ENCODE assay signal across 8 mouse cellular contexts in the genomic region with DNA sequence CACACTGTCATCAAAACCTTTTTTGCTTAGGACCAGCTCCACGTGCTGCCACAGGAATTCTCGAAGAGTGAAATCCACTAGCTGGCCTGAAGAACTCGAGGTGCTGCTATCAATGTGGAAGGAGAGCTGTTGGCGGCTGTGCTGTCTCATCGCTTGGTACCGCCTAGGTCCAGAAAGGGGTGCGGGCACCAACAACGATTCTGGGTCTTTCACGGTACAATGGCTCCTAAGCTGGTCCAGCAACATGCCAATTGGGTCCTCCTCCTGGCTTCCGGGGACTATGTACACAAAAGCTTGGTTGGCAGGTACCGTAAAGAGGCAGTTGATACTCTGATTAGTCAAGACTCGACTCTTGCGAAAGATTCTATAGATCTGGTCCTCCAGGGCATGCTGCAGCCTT. TPM values are rescaled to one million over a fixed set of nuclear protein-coding genes. Genes with fewer than 3 reads are reported as not detected.
DNase-seq lines count a peak whose midpoint lies in the region; ATAC-seq and TF ChIP-seq lines count a peak whose summit lies in the region.

No protein-coding gene starts in this region.

- no peaks in the 10 kb centered on the region for H3K9me3 ChIP-seq in heart, embryonic 14.5 days (ENCODE audit: control insufficient read depth, low read length)
- H3K9me3 ChIP-seq in hindbrain, embryonic 14.5 days (ENCODE audit: control insufficient read depth, low read length) = no peaks in the 10 kb centered on the region
- no peaks in the 10 kb centered on the region for H3K9me3 ChIP-seq in midbrain, embryonic 14.5 days (ENCODE audit: control insufficient read depth, low read length)

- TF ChIP-seq POLR2A in bone marrow macrophage, adult 2 months (IDR thresholded peaks at IDR 0.05; ENCODE audit: borderline replicate concordance, low read depth, low read length) = no peak

- peak overlapping the region; percentile 92; the same call in 1 of the 2 replicates for H3K9ac ChIP-seq in heart, embryonic 14.5 days (ENCODE audit: low read length)
- peak overlapping the region; percentile 75; the same call in 1 of the 2 replicates for H3K9ac ChIP-seq in hindbrain, embryonic 14.5 days
- no peak overlapping the region for H3K9ac ChIP-seq in midbrain, embryonic 14.5 days (replicated peaks; ENCODE audit: low read length)

- no peak overlapping the region for H3K27ac ChIP-seq in heart, embryonic 14.5 days (replicated peaks in 1 of 2; ENCODE audit: control insufficient read depth in 1 of 2, insufficient read depth in 1 of 2, low read depth in 2 of 2, low read length in 2 of 2)
- no peak overlapping the region for H3K27ac ChIP-seq in bone marrow macrophage, adult 2 months (ENCODE audit: insufficient read depth, low read depth, low read length)
- H3K27ac ChIP-seq in hindbrain, embryonic 14.5 days = no peak overlapping the region
- H3K27ac ChIP-seq in midbrain, embryonic 14.5 days (replicated peaks; ENCODE audit: low read depth, low read length) = no peak overlapping the region

- no peaks in the 10 kb centered on the region for H3K27me3 ChIP-seq in heart, embryonic 14.5 days (ENCODE audit: control insufficient read depth, insufficient read depth, low read length)
- no peaks in the 10 kb centered on the region for H3K27me3 ChIP-seq in hindbrain, embryonic 14.5 days (ENCODE audit: control insufficient read depth, insufficient read depth, low read length)
- H3K27me3 ChIP-seq in midbrain, embryonic 14.5 days (ENCODE audit: control insufficient read depth, insufficient read depth, low read length) = no peaks in the 10 kb centered on the region

- H3K4me1 ChIP-seq in heart, embryonic 14.5 days (ENCODE audit: control insufficient read depth in 2 of 2, insufficient read depth in 2 of 2, low read length in 2 of 2) = peaks cover 10 to 19% of the 10 kb centered on the region in 2 experiments
- H3K4me1 ChIP-seq in bone marrow macrophage, adult 2 months (ENCODE audit: control insufficient read depth, insufficient read depth, low read length) = peaks cover 15% of the 10 kb centered on the region
- H3K4me1 ChIP-seq in hindbrain, embryonic 14.5 days (replicated peaks; ENCODE audit: control insufficient read depth, insufficient read depth, low read length) = peaks cover 28% of the 10 kb centered on the region
- H3K4me1 ChIP-seq in midbrain, embryonic 14.5 days (ENCODE audit: control insufficient read depth, insufficient read depth, low read length) = peaks cover 24% of the 10 kb centered on the region

- DNase-seq in heart, adult 8-10 months (ENCODE audit: low spot score) = no peak
- no peak for DNase-seq in hindbrain, embryonic 14.5 days (ENCODE audit: low spot score)
- no peak for DNase-seq in midbrain, embryonic 14.5 days
- no peak for DNase-seq in left cerebral cortex, adult 8-10 months (ENCODE audit: low spot score in 2 of 2)

- TF ChIP-seq CTCF in bone marrow macrophage, adult 2 months (IDR thresholded peaks at IDR 0.05; ENCODE audit: low read depth, low read length) = no peak

- peaks cover 60% of the 10 kb centered on the region for H3K36me3 ChIP-seq in heart, embryonic 14.5 days (ENCODE audit: control insufficient read depth, insufficient read depth, low read length)
- H3K36me3 ChIP-seq in hindbrain, embryonic 14.5 days (replicated peaks; ENCODE audit: control insufficient read depth, insufficient read depth) = peaks cover 53% of the 10 kb centered on the region
- H3K36me3 ChIP-seq in midbrain, embryonic 14.5 days (ENCODE audit: control insufficient read depth, insufficient read depth, low read length) = peaks cover 38% of the 10 kb centered on the region

- 88% methylated on average over 13 of the region's 13 CpGs for WGBS in heart, embryonic 14.5 days
- 92% methylated on average over 13 of the region's 13 CpGs for WGBS in hindbrain, embryonic 14.5 days
- WGBS in midbrain, embryonic 14.5 days = 92% methylated on average over 13 of the region's 13 CpGs

- H3K4me3 ChIP-seq in heart, embryonic 14.5 days (ENCODE audit: control insufficient read depth in 1 of 2, insufficient read depth in 1 of 2, low read depth in 1 of 2, low read length in 2 of 2) = peak overlapping the region; percentile 66 to 86; a peak in 3 of 4 replicates
- H3K4me3 ChIP-seq in bone marrow macrophage, adult 2 months (ENCODE audit: insufficient read depth, low read length) = peak overlapping the region; percentile 78
- peak overlapping the region; percentile 69 for H3K4me3 ChIP-seq in hindbrain, embryonic 14.5 days (replicated peaks; ENCODE audit: low read length)
- H3K4me3 ChIP-seq in midbrain, embryonic 14.5 days (replicated peaks; ENCODE audit: low read depth, low read length) = peak overlapping the region; percentile 79

- peak overlapping the region; percentile 95 for H3K4me2 ChIP-seq in heart, embryonic 14.5 days (ENCODE audit: low read length)
- peak overlapping the region; percentile 88 for H3K4me2 ChIP-seq in hindbrain, embryonic 14.5 days (replicated peaks)
- peak overlapping the region; percentile 93 for H3K4me2 ChIP-seq in midbrain, embryonic 14.5 days (ENCODE audit: low read length)

- ATAC-seq in heart, embryonic 14.5 days (ENCODE audit: insufficient number of reproducible peaks, insufficient read depth, low FRiP score, low read depth) = no peak
- no peak for ATAC-seq in hindbrain, embryonic 14.5 days (ENCODE audit: low FRiP score)
- ATAC-seq in midbrain, embryonic 14.5 days (ENCODE audit: low FRiP score, low TSS enrichment) = no peak
- no peak for ATAC-seq in frontal cortex, adult (ENCODE audit: low TSS enrichment)
- no peak for ATAC-seq in CD4-positive, CD25-positive, alpha-beta regulatory T cell, adult 4 months

RNA-seq across cellular contexts. Expression of gene Smg8, which starts 1.1 kb away (rescaled TPM):
- polyA plus RNA-seq in heart, embryonic 14.5 days (2014; fragmentation: Nextera tagmentation; extraction: Ambion mirVana) = 12.9 and 14.0 TPM in 2 replicates
- total RNA-seq in heart, adult 8-10 months (2022) = 10 to 100 TPM in 1 of 4 experiments, 1 to 10 TPM in 3; 8.9 to 10.3 (median 9.5) TPM
- 11.2 and 12.9 TPM in 2 replicates for polyA plus RNA-seq in bone marrow macrophage, adult 2 months (2012; ENCODE audit: insufficient read depth, insufficient read length, missing spikeins)
- 22.5 and 23.1 TPM in 2 replicates for polyA plus RNA-seq in hindbrain, embryonic 14.5 days (2014; fragmentation: Nextera tagmentation; extraction: Ambion mirVana)
- polyA plus RNA-seq in midbrain, embryonic 14.5 days (2014; fragmentation: Nextera tagmentation; extraction: Ambion mirVana) = 19.2 and 24.2 TPM in 2 replicates
- 10 to 100 TPM; 16.1 to 17.3 (median 16.5) TPM for total RNA-seq in left cerebral cortex, adult 8-10 months (2022)
- 1 to 10 TPM; 6.4 to 8.4 TPM for polyA plus RNA-seq in CD4-positive, CD25-positive, alpha-beta regulatory T cell, adult 4 months (2017; shearing (Covaris generic))

RNA-seq across cellular contexts. Expression of gene Gdpd1, which starts 11.6 kb away (rescaled TPM):
- polyA plus RNA-seq in heart, embryonic 14.5 days (2014; fragmentation: Nextera tagmentation; extraction: Ambion mirVana) = 28.6 and 30.1 TPM in 2 replicates
- 10 to 100 TPM in 2 of 4 experiments, 1 to 10 TPM in 2; 9.1 to 12.0 (median 10.5) TPM for total RNA-seq in heart, adult 8-10 months (2022)
- polyA plus RNA-seq in bone marrow macrophage, adult 2 months (2012; ENCODE audit: insufficient read depth, insufficient read length, missing spikeins) = 41.1 and 43.1 TPM in 2 replicates
- 157 and 171 TPM in 2 replicates for polyA plus RNA-seq in hindbrain, embryonic 14.5 days (2014; fragmentation: Nextera tagmentation; extraction: Ambion mirVana)
- 173 and 180 TPM in 2 replicates for polyA plus RNA-seq in midbrain, embryonic 14.5 days (2014; fragmentation: Nextera tagmentation; extraction: Ambion mirVana)
- total RNA-seq in left cerebral cortex, adult 8-10 months (2022) = 10 to 100 TPM; 37.4 to 40.5 (median 39.0) TPM
- polyA plus RNA-seq in CD4-positive, CD25-positive, alpha-beta regulatory T cell, adult 4 months (2017; shearing (Covaris generic)) = under 1 TPM; 0.23 to 0.51 TPM

RNA-seq across cellular contexts. Expression of gene Prr11, which starts 23.0 kb away (rescaled TPM):
- 7.5 and 8.0 TPM in 2 replicates for polyA plus RNA-seq in heart, embryonic 14.5 days (2014; fragmentation: Nextera tagmentation; extraction: Ambion mirVana)
- under 1 TPM; 0.25 to 0.55 (median 0.37) TPM for total RNA-seq in heart, adult 8-10 months (2022)
- 16.4 and 20.0 TPM in 2 replicates for polyA plus RNA-seq in bone marrow macrophage, adult 2 months (2012; ENCODE audit: insufficient read depth, insufficient read length, missing spikeins)
- 2.9 and 3.6 TPM in 2 replicates for polyA plus RNA-seq in hindbrain, embryonic 14.5 days (2014; fragmentation: Nextera tagmentation; extraction: Ambion mirVana)
- 2.2 and 3.9 TPM in 2 replicates for polyA plus RNA-seq in midbrain, embryonic 14.5 days (2014; fragmentation: Nextera tagmentation; extraction: Ambion mirVana)
- under 1 TPM; 0.15 to 0.50 (median 0.43) TPM for total RNA-seq in left cerebral cortex, adult 8-10 months (2022)
- 1 to 10 TPM; 1.6 to 2.1 TPM for polyA plus RNA-seq in CD4-positive, CD25-positive, alpha-beta regulatory T cell, adult 4 months (2017; shearing (Covaris generic))

RNA-seq across cellular contexts. Expression of gene Ska2, which starts 23.6 kb away (rescaled TPM):
- polyA plus RNA-seq in heart, embryonic 14.5 days (2014; fragmentation: Nextera tagmentation; extraction: Ambion mirVana) = 61.1 and 65.3 TPM in 2 replicates
- 10 to 100 TPM; 13.8 to 16.9 (median 15.0) TPM for total RNA-seq in heart, adult 8-10 months (2022)
- 26.7 and 30.5 TPM in 2 replicates for polyA plus RNA-seq in bone marrow macrophage, adult 2 months (2012; ENCODE audit: insufficient read depth, insufficient read length, missing spikeins)
- polyA plus RNA-seq in hindbrain, embryonic 14.5 days (2014; fragmentation: Nextera tagmentation; extraction: Ambion mirVana) = 37.8 and 39.4 TPM in 2 replicates
- 45.5 and 56.1 TPM in 2 replicates for polyA plus RNA-seq in midbrain, embryonic 14.5 days (2014; fragmentation: Nextera tagmentation; extraction: Ambion mirVana)
- 10 to 100 TPM; 11.2 to 13.8 (median 12.4) TPM for total RNA-seq in left cerebral cortex, adult 8-10 months (2022)
- 10 to 100 TPM; 12.6 to 12.8 TPM for polyA plus RNA-seq in CD4-positive, CD25-positive, alpha-beta regulatory T cell, adult 4 months (2017; shearing (Covaris generic))

RNA-seq across cellular contexts. Expression of gene Trim37, which starts 41.4 kb away (rescaled TPM):
- polyA plus RNA-seq in heart, embryonic 14.5 days (2014; fragmentation: Nextera tagmentation; extraction: Ambion mirVana) = 18.5 and 21.3 TPM in 2 replicates
- 1 to 10 TPM; 4.5 to 9.5 (median 6.9) TPM for total RNA-seq in heart, adult 8-10 months (2022)
- 10.5 TPM in 2 replicates for polyA plus RNA-seq in bone marrow macrophage, adult 2 months (2012; ENCODE audit: insufficient read depth, insufficient read length, missing spikeins)
- polyA plus RNA-seq in hindbrain, embryonic 14.5 days (2014; fragmentation: Nextera tagmentation; extraction: Ambion mirVana) = 104 and 107 TPM in 2 replicates
- 85.0 and 108 TPM in 2 replicates for polyA plus RNA-seq in midbrain, embryonic 14.5 days (2014; fragmentation: Nextera tagmentation; extraction: Ambion mirVana)
- 100 to 1,000 TPM; 199 to 222 (median 214) TPM for total RNA-seq in left cerebral cortex, adult 8-10 months (2022)
- 1 to 10 TPM; 5.6 to 7.2 TPM for polyA plus RNA-seq in CD4-positive, CD25-positive, alpha-beta regulatory T cell, adult 4 months (2017; shearing (Covaris generic))

Comparison
In these comparisons a context has a peak if more than half of its experiments do, and no peak if none do; other contexts are left out.
1. RNA of gene Gdpd1, which starts 11.6 kb away (polyA plus RNA-seq): 173 to 180 TPM in midbrain, embryonic 14.5 days, 157 to 171 TPM in hindbrain, embryonic 14.5 days, 41.1 to 43.1 TPM in bone marrow macrophage, adult 2 months and 28.6 to 30.1 TPM in heart, embryonic 14.5 days; 0.23 to 0.51 TPM in CD4-positive, CD25-positive, alpha-beta regulatory T cell, adult 4 months; every median in the first group is over 10 times any median in the second.
2. Peak in every context shown above with its lines, with median percentiles within 50 percentile points of each other: H3K4me2 ChIP-seq and H3K4me3 ChIP-seq.